Mouse (Mus musculus) bone marrow, adult 2 months (tissue): ENCODE results near the gene Stk32c.

Experiments
- CTCF ChIP-seq: fragments of 200-500 bp; IDR thresholded peaks from 2 replicates; pipeline ENCODE4 v1.5.1; 2011; ENCODE audit warnings: low read length, control low read depth; ENCODE audit not compliant: control insufficient read depth, insufficient read depth
- POLR2A ChIP-seq: fragments of 200-500 bp; IDR thresholded peaks from 2 replicates; pipeline ENCODE4 v1.6.1; 2011; ENCODE audit warnings: low read depth, mild to moderate bottlenecking, control low read depth, low read length, borderline replicate concordance; ENCODE audit not compliant: control insufficient read depth

DNA sequence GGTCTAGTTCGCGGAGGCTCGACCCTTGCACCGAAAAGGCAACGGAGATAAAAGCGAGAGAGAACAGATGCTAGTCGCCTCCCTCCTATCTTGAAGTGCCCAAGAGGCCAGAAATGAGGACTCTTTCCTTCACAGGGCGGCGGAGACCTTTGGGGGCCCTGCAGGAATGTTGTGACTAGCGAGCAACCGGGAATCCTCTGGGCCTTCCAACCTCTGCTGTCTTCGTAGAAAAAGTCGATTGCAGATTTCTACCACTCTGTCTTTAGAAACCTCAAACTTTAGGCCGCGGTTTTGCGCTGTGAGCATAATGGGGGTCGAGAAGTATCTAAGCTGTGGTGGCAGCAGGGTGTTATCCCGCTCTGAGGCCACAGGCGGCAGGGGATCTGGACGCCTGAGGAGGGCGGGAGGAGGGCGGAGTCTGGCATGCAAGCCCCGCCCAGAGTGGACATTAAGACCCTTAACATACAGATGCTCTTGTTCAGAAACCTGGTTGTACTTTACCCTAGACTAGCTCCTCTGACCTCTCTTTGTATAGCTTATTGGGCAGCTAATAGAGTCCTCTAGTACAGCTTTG lies 24.4 kb downstream of the Stk32c start:
- TF ChIP-seq CTCF (no peak), POLR2A (no peak)
